ENCODE assay signal across 13 mouse cellular contexts in genomic region chr11:108933835-108934234, GRCm38 (mm10). TPM values are rescaled to one million over a fixed set of nuclear protein-coding genes. Genes with fewer than 3 reads are reported as not detected.
A peak's percentile ranks its signal among the peaks of the same experiment; 100 is the strongest.
DNase-seq lines count a peak whose midpoint lies in the region; ATAC-seq and TF ChIP-seq lines count a peak whose summit lies in the region.
"Had no signal": no experiment of that assay in that cellular context is flagged by ENCODE, and none has a peak within 500 bp of the region (broad histone marks: within the 10 kb centered on the region; RNA-seq: fewer than 3 reads in every experiment).

No protein-coding gene starts in this region.

- H3K9ac ChIP-seq in liver, adult 2 months (ENCODE audit: low read depth, low read length) = no peak overlapping the region
- H3K9ac ChIP-seq in liver, postnatal 0 days (replicated peaks) = no peak overlapping the region
- no peak overlapping the region for H3K9ac ChIP-seq in limb, embryonic 13.5 days
- H3K9ac ChIP-seq in stomach, postnatal 0 days (ENCODE audit: low read length) = no peak overlapping the region

- intact Hi-C loops in gastrocnemius, postnatal 14 days (cut with DNase I; ENCODE audit: low total_unique reads) = no loop called here

- ATAC-seq in liver, postnatal 0 days = no peak
- ATAC-seq in limb, embryonic 13.5 days (ENCODE audit: low FRiP score, low read depth) = no peak
- peak; percentile 38; the same call in 1 of the 2 replicates for ATAC-seq in stomach, postnatal 0 days (ENCODE audit: low FRiP score, low TSS enrichment)

- H3K27ac ChIP-seq in liver, adult 2 months (replicated peaks; ENCODE audit: insufficient read depth, low read depth, low read length) = no peak overlapping the region
- H3K27ac ChIP-seq in liver, postnatal 0 days (ENCODE audit: low read depth) = no peak overlapping the region
- no peak overlapping the region; the same call in 1 of the 2 replicates for H3K27ac ChIP-seq in limb, embryonic 13.5 days
- H3K27ac ChIP-seq in stomach, postnatal 0 days (replicated peaks) = no peak overlapping the region

- TF ChIP-seq POLR2A in liver, adult 2 months (IDR thresholded peaks at IDR 0.05; ENCODE audit: extremely low read depth, insufficient read depth, low read length) = no peak

- no peak overlapping the region for H3K4me2 ChIP-seq in liver, postnatal 0 days (ENCODE audit: low read depth, low read length)
- 0 out of 2 replicates have a peak overlapping the region, but pooled peaks have one; percentile 19 for H3K4me2 ChIP-seq in limb, embryonic 13.5 days (replicated peaks)
- H3K4me2 ChIP-seq in stomach, postnatal 0 days (replicated peaks; ENCODE audit: low read depth) = no peak overlapping the region

- peaks cover 6% of the 10 kb centered on the region; the same call in 1 of the 2 replicates for H3K79me2 ChIP-seq in liver, adult 2 months (ENCODE audit: control insufficient read depth, insufficient read depth, low read length)

- 0 out of 2 replicates have a peak, but pooled peaks cover 2% of the 10 kb centered on the region for H3K36me3 ChIP-seq in liver, adult 2 months (ENCODE audit: control insufficient read depth, insufficient read depth, low read length)
- H3K36me3 ChIP-seq in liver, postnatal 0 days (replicated peaks; ENCODE audit: insufficient read depth, low read length) = no peaks in the 10 kb centered on the region
- H3K36me3 ChIP-seq in limb, embryonic 13.5 days = peaks cover 63% of the 10 kb centered on the region
- peaks cover 8% of the 10 kb centered on the region; the same call in 1 of the 2 replicates for H3K36me3 ChIP-seq in stomach, postnatal 0 days (ENCODE audit: control insufficient read depth, insufficient read depth, low read length)
- H3K36me3 ChIP-seq: G1E had no signal

- H3K9me3 ChIP-seq in liver, postnatal 0 days (ENCODE audit: low read length) = no peaks in the 10 kb centered on the region
- no peaks in the 10 kb centered on the region for H3K9me3 ChIP-seq in limb, embryonic 13.5 days
- H3K9me3 ChIP-seq in stomach, postnatal 0 days (ENCODE audit: control insufficient read depth, low read length) = no peaks in the 10 kb centered on the region

- H3K4me1 ChIP-seq in liver, adult 2 months (ENCODE audit: control insufficient read depth, insufficient read depth, low read length) = peaks cover 6% of the 10 kb centered on the region
- no peaks in the 10 kb centered on the region for H3K4me1 ChIP-seq in liver, postnatal 0 days (ENCODE audit: insufficient read depth)
- H3K4me1 ChIP-seq in limb, embryonic 13.5 days = peaks cover 83% of the 10 kb centered on the region
- H3K4me1 ChIP-seq in stomach, postnatal 0 days (replicated peaks; ENCODE audit: control insufficient read depth, insufficient read depth) = no peaks in the 10 kb centered on the region
- H3K4me1 ChIP-seq: megakaryocyte, embryonic 14.5 days had no signal

- TF ChIP-seq EP300 in liver, postnatal 0 days (IDR thresholded peaks at IDR 0.05; ENCODE audit: low read depth) = no peak
- TF ChIP-seq EP300 in stomach, postnatal 0 days (optimal IDR thresholded peaks at IDR 0.05) = no peak

- no peaks in the 10 kb centered on the region for H3K27me3 ChIP-seq in liver, adult 2 months (ENCODE audit: control insufficient read depth, insufficient read depth, low read length)
- H3K27me3 ChIP-seq in liver, postnatal 0 days (ENCODE audit: insufficient read depth, low read length) = no peaks in the 10 kb centered on the region
- H3K27me3 ChIP-seq in limb, embryonic 13.5 days = no peaks in the 10 kb centered on the region
- no peaks in the 10 kb centered on the region for H3K27me3 ChIP-seq in stomach, postnatal 0 days (ENCODE audit: control insufficient read depth, insufficient read depth, low read length)

- no peak for TF ChIP-seq CTCF in liver, adult 2 months (IDR thresholded peaks at IDR 0.05; ENCODE audit: low read depth, low read length)
- no peak for TF ChIP-seq CTCF in liver, postnatal 0 days (IDR thresholded peaks at IDR 0.05; ENCODE audit: low read depth)
- TF ChIP-seq CTCF in stomach, postnatal 0 days (IDR thresholded peaks at IDR 0.05; ENCODE audit: low read depth) = no peak

- 69% methylated on average over 9 of the region's 9 CpGs for WGBS in liver, adult 2 months
- 83% methylated on average over 9 of the region's 9 CpGs for WGBS in liver, postnatal 0 days (ENCODE audit: insufficient replicate concordance)
- 70% methylated on average over 9 of the region's 9 CpGs for WGBS in limb, embryonic 13.5 days
- 55% methylated on average over 9 of the region's 9 CpGs for WGBS in stomach, postnatal 0 days

- no peak overlapping the region for H3K4me3 ChIP-seq in liver, adult 2 months (ENCODE audit: insufficient read depth, low read depth, low read length)
- no peak overlapping the region for H3K4me3 ChIP-seq in liver, postnatal 0 days (ENCODE audit: low read depth, low read length)
- no peak overlapping the region for H3K4me3 ChIP-seq in limb, embryonic 13.5 days
- H3K4me3 ChIP-seq in stomach, postnatal 0 days (ENCODE audit: low read depth, low read length) = no peak overlapping the region
- H3K4me3 ChIP-seq: megakaryocyte, embryonic 14.5 days had no signal

- DNase-seq in liver, adult 2 months (ENCODE audit: extremely low read depth, low read depth, low spot score) = peak; percentile 56
- DNase-seq in liver, postnatal 0 days = no peak
- peak; percentile 33 for DNase-seq in gastrocnemius, postnatal 14 days
- DNase-seq in stomach, postnatal 0 days (ENCODE audit: low spot score) = no peak
- DNase-seq in right cerebral cortex, postnatal 14 days = no peak
- DNase-seq in ovary, adult 18-20 months (ENCODE audit: low spot score) = no peak
- DNase-seq: adrenal gland, postnatal 36 days; embryo, embryonic 11 days; right cerebral cortex, adult 18-20 months; thymus, postnatal 25 days had no signal

RNA-seq across cellular contexts. Expression of gene Axin2, which starts 13.7 kb away (rescaled TPM):
- 3.2 and 4.0 TPM in 2 replicates for total RNA-seq in liver, adult 2 months (2014; rRNA removed)
- 5.8 TPM in 2 replicates for polyA plus RNA-seq in liver, adult 2 months (2012; rRNA removed)
- 0.47 and 0.63 TPM in 2 replicates for polyA plus RNA-seq in liver, postnatal 0 days (2015; fragmentation: Nextera tagmentation; extraction: Ambion mirVana)
- total RNA-seq in gastrocnemius, postnatal 14 days (2021) = 1 to 10 TPM; 8.3 to 8.5 TPM
- polyA plus RNA-seq in limb, embryonic 13.5 days (2015; fragmentation: Nextera tagmentation; extraction: Ambion mirVana) = 18.1 and 19.7 TPM in 2 replicates
- polyA plus RNA-seq in stomach, postnatal 0 days (2015; fragmentation: Nextera tagmentation; extraction: Ambion mirVana) = 2.6 and 2.7 TPM in 2 replicates
- total RNA-seq: G1E had no signal
- polyA plus RNA-seq: G1E had no signal

Comparison
In these comparisons a context has a peak if more than half of its experiments do, and no peak if none do; other contexts are left out.
1. DNase-seq: peak in liver, adult 2 months (single experiment) and gastrocnemius, postnatal 14 days (single experiment); none in liver, postnatal 0 days (single experiment), stomach, postnatal 0 days (single experiment), right cerebral cortex, postnatal 14 days (single experiment) and ovary, adult 18-20 months (single experiment).